Mouse (Mus musculus): ENCODE data around the gene Zfp462.

DNA sequence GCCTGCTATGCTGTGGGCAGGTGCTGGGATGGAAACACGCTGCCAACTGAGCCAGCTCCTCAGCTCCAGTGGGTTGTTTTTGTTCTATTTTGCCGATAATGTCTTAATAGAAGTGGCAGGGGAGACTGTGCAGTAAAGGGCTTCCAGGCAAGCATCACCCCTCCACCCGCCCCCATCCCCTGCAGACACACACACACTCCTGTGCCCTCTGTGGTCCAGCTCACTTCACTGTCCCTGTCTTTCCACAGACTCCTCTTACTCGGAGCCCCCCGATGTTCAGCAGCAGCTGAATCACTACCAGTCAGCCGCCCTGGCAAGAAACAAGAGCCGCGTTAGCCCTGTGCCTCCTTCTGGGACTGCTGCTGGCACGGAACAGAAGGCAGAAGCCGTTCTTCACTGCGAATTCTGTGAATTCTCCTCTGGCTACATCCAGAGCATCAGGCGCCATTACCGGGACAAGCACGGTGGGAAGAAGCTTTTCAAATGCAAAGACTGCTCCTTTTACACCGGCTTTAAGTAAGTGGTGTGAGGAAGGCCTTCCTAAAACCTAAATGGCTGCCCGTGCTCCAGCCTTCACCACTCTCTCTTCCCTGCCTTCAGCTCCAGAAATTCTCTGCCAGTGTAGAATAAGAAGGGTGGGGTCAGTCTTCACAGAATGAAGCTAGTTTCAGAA is 105.2 kb downstream of the Zfp462 start:
- TF ChIP-seq ZNF384 (IDR thresholded peaks at IDR 0.05; ENCODE audit: low read depth, low read length) = no peak
- no peak for TF ChIP-seq HCFC1 (IDR thresholded peaks at IDR 0.05; ENCODE audit: borderline replicate concordance, insufficient read depth, low read length)
- no peak for TF ChIP-seq CHD2 (IDR thresholded peaks at IDR 0.05; ENCODE audit: low read depth, low read length)

Data from ES-E14 (cell line).